Mouse (Mus musculus): ENCODE measurements around the gene Cd40lg.

- TF ChIP-seq CTCF (IDR thresholded peaks at IDR 0.05; ENCODE audit: borderline replicate concordance, insufficient read depth, low read length): no peak
- TF ChIP-seq POLR2A (IDR thresholded peaks at IDR 0.05; ENCODE audit: low read depth, low read length): no peak
Measured at GRCm38 (mm10) chrX:57221881-57222280, 9.9 kb downstream of the Cd40lg start.

Measured in embryonic fibroblast, embryonic 13.5 days (primary cell).